Mouse (Mus musculus): Measurements from ENCODE around the gene Spef1.

- TF ChIP-seq CTCF (IDR thresholded peaks at IDR 0.05; ENCODE audit: extremely low read depth, insufficient read depth, low read length) = no peak
- no peak for TF ChIP-seq POLR2A (IDR thresholded peaks at IDR 0.05; ENCODE audit: extremely low read depth, insufficient read depth, low read length)
Measured at GRCm38 (mm10) chr2:131156987-131157386, 30.1 kb downstream of the Spef1 start.

Data from cortical plate, adult 2 months (tissue).